Mouse (Mus musculus): Measurements from ENCODE around the gene Commd8. TPM values are rescaled to one million over a fixed set of nuclear protein-coding genes. Genes with fewer than 3 reads are reported as not detected.

Gene Commd8
- total RNA-seq, 2 experiments from 2014 or later: 105 to 113 TPM

DNA sequence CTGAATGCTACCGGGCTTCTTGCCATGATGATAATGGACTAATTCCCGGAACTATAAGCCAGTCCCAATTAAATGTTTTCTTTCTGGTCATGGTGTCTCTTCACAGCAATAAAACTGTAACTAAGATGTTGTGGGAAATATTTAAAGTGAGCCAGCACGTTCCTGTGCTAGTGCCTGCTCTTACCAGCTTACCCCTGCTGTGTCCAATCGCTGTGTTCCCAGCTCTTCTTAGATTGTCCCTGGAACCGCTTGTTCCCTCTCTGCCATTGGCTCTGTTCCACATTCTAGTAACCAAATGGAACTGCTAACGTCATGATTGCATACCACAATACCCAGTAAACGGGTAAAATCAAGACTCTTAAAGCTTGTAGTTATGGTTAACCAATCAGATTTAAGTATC lies 23.2 kb upstream of the Commd8 start:
- no peak for TF ChIP-seq CTCF (conservative IDR thresholded peaks at IDR 0.05)
- H3K4me3 ChIP-seq: no peak overlapping the region
- DNase-seq (ENCODE audit: low spot score in 2 of 2): no peak
- no peak overlapping the region for H3K27ac ChIP-seq

DNA sequence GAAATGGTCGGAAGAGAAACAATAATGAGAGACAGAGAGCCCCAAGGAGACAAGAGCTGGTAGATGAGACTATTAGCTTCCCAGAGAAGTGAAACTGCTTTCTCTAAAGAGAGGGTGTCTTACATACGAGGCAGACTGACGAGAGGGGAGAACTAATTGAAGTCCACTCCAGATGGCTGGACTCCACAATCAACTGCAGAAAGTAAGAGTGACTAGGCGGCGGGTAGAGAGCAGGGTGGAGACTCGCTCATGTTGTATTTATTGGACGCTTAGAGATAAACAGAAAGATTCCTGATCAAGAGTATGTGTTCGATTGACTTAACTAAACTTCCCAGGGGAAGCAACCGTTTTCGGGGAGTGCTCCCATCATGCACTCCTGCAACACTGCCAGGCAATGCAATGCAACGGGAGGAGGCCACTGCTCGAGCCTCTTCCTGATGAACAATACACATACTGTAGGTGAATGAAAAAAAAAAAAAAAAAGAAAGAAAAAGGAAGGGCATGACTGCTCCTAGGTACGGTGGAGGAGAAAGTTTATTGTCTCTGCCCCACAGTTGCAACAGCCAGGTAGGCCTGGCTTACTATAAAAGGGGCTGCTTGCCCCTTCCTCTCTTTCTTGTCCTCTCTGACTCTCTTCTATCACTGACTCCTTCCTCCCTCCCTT lies 16.6 kb upstream of the Commd8 start:
- DNase-seq (ENCODE audit: low spot score in 2 of 2): no peak
- H3K27ac ChIP-seq: no peak overlapping the region
- no peak overlapping the region for H3K4me3 ChIP-seq
- TF ChIP-seq CTCF (conservative IDR thresholded peaks at IDR 0.05): no peak

DNA sequence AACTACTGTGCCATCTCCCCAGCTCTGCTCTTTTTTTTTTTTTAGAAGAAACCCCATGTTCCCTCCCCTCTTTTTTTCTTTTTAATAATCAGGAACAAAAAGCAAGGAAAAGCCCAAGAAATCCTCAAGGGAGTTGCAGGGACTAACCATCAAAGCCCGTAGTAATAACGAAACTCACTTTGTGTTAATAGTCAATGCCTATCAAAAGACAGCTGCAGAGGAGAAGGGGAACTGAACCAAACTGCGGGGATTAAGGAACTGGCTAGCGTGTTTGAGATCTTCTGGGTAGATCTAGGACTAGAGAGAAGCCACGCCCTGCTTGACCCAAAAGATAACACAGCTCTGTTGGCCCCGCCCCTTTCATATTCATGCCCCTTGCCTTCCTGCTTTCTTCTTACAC lies 15.9 kb upstream of the Commd8 start:
- Histone ChIP-seq H3K4me3 (no peak overlapping the region), H3K27ac (no peak overlapping the region)
- TF ChIP-seq CTCF (conservative IDR thresholded peaks at IDR 0.05): no peak
- DNase-seq (ENCODE audit: low spot score in 2 of 2): no peak

DNA sequence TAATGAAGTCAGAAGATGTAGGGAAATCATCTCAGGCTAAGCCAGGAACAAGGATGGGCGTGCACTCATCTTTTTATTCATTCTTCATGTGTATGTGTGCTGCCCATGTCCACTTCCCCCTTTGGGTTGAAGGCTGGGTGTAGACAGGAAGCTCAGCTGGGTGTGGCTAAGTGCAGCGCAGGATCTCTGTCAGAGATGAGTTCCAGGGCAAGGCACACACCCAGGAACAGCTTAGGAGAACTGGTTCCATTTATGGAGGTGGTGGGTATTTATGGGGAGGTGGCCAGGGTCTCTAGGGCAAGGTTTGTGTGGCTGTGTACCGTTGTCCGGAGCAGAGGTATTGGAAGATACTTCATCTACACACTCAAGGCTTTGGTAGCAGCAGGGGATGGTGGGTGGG lies 14.8 kb upstream of the Commd8 start:
- no peak for TF ChIP-seq CTCF (conservative IDR thresholded peaks at IDR 0.05)
- Histone ChIP-seq H3K27ac (no peak overlapping the region), H3K4me3 (no peak overlapping the region)
- no peak for DNase-seq (ENCODE audit: low spot score in 2 of 2)

DNA sequence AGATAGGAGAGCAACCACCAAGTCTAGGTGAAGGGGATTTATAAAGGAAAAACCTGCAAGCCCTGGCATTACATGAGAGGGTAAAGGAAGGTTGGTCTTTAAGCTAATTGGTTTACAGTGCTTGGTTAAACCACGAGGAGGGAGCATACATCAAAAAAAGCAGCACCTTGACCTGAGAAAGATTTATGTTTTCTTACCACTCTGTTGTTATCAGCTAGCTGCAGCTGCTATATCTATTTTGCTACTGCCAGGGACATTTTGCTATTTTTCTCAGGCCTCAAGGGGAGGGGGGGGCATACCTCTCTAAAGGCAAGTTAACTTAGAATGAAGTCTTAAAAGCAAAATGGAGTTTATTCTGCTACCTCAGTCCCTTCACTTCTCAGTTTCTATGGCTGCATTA lies 13.2 kb upstream of the Commd8 start:
- no peak overlapping the region for H3K27ac ChIP-seq
- no peak overlapping the region for H3K4me3 ChIP-seq
- no peak for DNase-seq (ENCODE audit: low spot score in 2 of 2)
- no peak for TF ChIP-seq CTCF (conservative IDR thresholded peaks at IDR 0.05)

DNA sequence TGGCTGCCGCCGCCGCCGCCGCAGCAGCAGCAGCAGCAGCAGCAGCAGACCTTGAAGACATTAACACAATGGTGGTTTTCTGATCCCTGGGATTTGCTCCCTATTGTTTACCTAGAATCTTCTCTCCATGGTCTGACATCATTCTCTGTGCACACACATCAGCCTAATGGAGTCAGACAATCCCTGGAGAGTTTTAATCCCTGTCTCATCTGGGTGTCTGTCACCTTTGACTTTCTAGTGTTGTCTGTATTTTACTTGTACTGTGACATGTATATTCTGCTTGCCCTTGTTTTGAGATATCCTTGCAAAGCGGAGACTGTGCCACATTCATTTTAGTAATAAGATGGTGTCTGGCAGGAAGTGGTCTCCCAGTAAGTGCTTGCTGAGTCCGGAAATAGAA lies 7.5 kb upstream of the Commd8 start:
- Histone ChIP-seq H3K4me3 (peak overlapping the region; percentile 42), H3K27ac (peak overlapping the region; percentile 49)
- DNase-seq (ENCODE audit: low spot score in 2 of 2): no peak
- TF ChIP-seq CTCF (conservative IDR thresholded peaks at IDR 0.05): no peak

DNA sequence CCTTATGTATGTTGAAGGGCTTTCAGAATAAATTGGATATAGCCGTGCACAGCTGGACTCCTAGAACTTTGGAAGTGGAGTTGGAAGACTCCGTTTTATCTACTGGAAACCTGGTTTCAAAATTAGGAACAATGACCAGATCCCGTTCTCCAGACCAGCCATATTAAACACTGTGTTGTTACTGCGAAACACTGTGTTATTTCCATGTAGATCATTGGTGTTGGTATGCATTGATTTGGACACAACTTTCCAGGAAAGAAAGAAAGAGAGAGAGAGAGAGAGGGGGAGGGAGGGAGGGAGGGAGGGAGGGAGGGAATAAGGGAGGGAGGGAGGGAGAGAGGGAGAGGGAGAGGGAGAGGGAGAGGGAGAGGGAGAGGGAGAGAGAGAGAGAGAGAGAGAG lies 7.1 kb upstream of the Commd8 start:
- no peak for DNase-seq (ENCODE audit: low spot score in 2 of 2)
- no peak for TF ChIP-seq CTCF (conservative IDR thresholded peaks at IDR 0.05)
- Histone ChIP-seq H3K27ac (no peak overlapping the region), H3K4me3 (no peak overlapping the region)

DNA sequence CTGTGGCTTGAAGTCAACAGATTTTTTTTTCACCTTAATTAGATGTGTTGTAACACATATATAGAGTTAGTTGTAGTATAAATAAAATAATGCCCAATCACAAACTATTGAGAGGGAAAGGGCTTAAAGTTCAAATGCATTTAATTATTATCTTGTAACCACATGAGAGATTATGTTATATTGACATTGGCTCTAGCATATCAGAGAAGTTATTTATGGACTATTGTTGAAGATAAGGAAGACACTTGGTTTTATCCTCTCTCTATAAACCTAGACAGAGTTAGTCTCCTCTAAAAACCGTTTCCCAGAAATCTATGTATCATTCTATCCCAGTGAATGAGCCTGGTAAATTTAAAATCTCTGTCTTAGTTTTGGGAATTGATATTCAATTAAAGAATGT lies 5.5 kb upstream of the Commd8 start:
- no peak for DNase-seq (ENCODE audit: low spot score in 2 of 2)
- no peak overlapping the region for H3K4me3 ChIP-seq
- no peak overlapping the region for H3K27ac ChIP-seq
- no peak for TF ChIP-seq CTCF (conservative IDR thresholded peaks at IDR 0.05)

DNA sequence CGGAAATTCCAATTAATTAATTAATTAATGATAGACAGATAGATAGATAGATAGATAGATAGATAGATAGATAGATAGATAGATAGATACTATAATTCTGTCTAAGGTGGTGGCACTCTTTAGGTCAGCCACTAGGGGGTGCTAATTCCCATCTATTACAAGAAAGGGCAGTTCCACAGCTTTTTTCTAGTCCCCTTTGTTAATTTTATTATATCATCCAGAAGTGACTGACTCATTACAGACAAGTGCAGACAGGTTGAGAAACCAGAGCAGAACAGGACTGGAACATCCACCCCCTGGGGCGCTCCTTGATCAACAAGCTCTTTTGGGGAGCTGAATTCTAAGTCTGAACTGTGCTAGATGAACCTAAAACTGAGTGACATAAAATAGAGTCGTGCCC lies 4.7 kb upstream of the Commd8 start:
- Histone ChIP-seq H3K27ac (no peak overlapping the region), H3K4me3 (no peak overlapping the region)
- peak; percentile 34 to 66 for DNase-seq (ENCODE audit: low spot score in 2 of 2)
- TF ChIP-seq CTCF (conservative IDR thresholded peaks at IDR 0.05): peak; percentile 88

DNA sequence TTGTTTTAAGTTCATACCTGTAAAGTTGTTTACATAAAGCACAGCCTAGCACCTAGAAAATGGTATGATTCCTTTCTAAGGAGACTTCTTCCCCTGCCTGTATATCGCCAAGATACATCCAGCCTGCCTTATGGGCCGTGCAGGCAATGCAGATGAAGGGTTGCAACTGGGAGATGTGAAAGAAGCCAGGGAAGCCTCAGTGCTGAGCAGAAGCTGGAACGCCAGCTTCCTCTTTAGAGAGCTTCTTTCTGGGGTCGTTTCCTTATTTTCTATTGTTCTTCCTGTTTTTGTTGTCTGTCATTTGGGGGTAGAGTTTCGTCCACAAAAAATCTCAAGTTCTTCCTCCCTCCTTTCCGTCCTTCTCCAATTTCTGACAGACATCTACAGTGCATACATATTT lies 2.1 kb upstream of the Commd8 start:
- TF ChIP-seq CTCF (conservative IDR thresholded peaks at IDR 0.05): no peak
- H3K4me3 ChIP-seq: no peak overlapping the region
- DNase-seq (ENCODE audit: low spot score in 2 of 2): no peak
- H3K27ac ChIP-seq: 0 out of 2 replicates have a peak overlapping the region, but pooled peaks have one; percentile 11

DNA sequence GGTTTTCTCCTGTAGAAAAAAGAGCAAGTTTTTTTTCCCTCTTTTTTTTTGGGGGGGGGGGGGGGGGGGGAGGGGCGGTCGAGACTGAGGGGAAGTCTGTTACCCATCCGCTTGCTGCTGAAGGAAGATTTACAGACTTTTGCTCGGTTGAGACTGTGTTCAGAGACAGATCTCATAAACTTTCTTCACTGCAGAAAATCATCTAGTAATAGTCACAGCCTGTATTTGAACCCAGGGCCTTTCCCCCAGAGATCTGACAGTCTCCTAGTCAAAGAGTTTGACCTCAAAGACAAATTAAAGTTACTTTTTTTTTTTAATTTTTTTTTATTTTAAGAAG lies 264 bp upstream of the Commd8 start:
- no peak for DNase-seq (ENCODE audit: low spot score in 2 of 2)
- peak overlapping the region; percentile 64; the same call in 1 of the 2 replicates for H3K27ac ChIP-seq
- H3K4me3 ChIP-seq: peak overlapping the region; percentile 96; the same call in 1 of the 2 replicates
- TF ChIP-seq CTCF (conservative IDR thresholded peaks at IDR 0.05): no peak

DNA sequence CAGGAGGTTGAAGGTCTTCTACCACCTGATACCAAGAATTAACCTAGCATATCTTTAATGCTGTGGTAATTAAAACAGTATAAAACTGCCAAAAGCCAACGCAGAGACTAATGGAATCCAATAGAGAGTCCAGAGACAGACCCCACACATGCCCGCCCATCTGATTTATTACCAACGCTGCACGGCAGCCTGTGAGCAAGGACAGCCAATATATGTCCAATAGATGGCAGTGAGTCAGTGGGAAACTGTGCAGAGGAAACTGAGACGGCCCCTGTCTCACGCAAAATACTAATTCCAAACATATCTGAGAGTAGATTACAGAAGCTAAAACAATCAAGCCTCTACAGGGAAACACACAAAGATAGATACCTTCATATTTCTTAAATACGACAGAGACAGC lies 3.6 kb downstream of the Commd8 start:
- no peak for DNase-seq (ENCODE audit: low spot score in 2 of 2)
- peak; percentile 35 for TF ChIP-seq CTCF (conservative IDR thresholded peaks at IDR 0.05)
- Histone ChIP-seq H3K4me3 (peak overlapping the region; percentile 6; the same call in 1 of the 2 replicates), H3K27ac (peak overlapping the region; percentile 32; the same call in 1 of the 2 replicates)

DNA sequence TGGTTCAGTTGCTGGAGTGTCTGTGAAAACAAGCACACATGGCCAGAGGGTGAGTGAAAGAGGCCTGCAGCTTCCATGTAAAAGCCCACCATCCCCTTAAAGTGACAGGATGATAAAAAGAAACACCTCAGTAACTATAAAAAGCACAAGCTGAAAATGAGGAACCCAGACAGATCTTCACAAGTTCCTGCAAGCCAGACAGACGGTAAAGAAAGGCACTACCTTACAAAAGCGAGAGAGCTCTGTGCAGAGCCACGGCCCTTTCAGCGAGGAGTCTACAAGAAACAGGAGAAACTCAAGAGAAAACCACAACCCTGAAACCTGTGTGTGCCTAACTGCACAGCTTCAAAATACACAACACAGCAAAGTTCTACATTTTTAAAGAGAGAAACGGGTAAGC lies 5.1 kb downstream of the Commd8 start:
- TF ChIP-seq CTCF (conservative IDR thresholded peaks at IDR 0.05): no peak
- peak overlapping the region; percentile 36; the same call in 1 of the 2 replicates for H3K27ac ChIP-seq
- DNase-seq (ENCODE audit: low spot score in 2 of 2): no peak
- H3K4me3 ChIP-seq: no peak overlapping the region

DNA sequence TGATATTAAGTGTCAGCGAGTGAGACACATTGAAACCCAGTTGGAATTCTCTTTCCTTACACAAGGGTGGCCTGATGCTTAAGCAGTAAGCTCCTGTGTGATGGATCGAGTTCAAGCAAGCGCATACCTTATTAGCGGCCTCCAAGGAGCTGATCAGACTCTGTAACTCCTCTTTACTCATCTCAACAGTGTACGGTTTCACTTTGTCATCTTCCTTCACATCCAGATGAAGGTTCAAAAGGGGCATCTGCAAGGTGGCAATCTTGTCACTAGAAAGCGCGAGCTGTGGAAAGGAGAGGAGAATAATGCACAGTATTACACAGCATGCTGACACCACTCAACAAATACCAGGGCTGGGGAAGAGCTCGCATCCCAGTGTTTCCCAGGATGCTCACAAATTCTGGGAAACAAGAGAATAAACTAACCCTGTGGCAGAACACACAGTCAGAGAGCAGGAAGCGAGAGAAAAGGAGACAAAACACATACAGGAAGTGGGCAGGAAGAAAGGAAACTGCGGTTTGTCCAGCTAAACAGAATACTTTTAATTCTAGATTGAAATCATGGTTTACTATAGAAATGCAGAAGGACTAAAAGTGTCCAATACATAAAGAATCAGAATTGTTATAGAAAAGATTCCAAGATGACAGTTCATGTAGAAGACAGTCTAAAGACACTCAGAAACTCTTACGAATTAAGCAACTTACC lies 7.1 kb downstream of the Commd8 start:
- Histone ChIP-seq H3K27ac (peak overlapping the region; percentile 36; the same call in 1 of the 2 replicates), H3K4me3 (no peak overlapping the region)
- no peak for DNase-seq (ENCODE audit: low spot score in 2 of 2)
- no peak for TF ChIP-seq CTCF (conservative IDR thresholded peaks at IDR 0.05)
